Mouse (Mus musculus): ENCODE measurements around the gene Itgb5.

The Itgb5 gene

DNA sequence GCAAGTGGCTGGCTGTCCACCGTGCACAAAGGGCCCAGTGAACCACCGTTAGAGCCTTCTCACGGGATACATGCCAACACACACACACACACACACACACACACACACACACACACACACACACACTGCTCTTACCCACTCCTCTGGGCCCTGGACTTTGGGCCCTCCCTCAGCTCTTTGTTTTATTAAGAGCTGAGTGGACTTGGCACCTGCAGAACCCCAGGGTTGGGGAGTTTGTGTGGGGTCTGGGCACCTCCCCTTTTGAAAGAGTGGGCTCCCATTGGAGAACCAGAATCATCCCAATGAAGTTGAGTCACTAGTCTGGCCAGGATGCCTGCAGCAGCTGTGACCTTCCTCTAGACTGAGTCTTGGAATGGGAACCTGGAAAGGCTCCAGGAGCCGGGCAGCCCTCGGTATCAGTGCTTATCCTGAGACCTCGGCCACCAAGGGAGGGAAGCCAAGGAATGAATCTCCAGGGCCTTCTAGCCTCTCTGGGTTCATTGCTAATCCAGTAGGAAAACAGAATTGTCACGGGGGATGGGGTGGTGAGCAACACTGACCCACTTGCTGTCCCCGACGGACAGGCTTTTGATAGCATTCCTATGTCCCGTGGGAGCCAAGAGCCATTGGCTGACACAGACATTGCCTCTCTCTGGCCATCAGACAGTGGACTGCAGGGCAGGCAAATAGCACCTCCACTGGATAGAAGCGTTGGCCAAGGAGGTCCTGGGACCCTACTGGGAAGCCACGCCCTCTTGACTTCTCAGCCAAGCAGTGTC lies 87.2 kb downstream of the Itgb5 start:
- DNase-seq, result peak; percentile 47

DNA sequence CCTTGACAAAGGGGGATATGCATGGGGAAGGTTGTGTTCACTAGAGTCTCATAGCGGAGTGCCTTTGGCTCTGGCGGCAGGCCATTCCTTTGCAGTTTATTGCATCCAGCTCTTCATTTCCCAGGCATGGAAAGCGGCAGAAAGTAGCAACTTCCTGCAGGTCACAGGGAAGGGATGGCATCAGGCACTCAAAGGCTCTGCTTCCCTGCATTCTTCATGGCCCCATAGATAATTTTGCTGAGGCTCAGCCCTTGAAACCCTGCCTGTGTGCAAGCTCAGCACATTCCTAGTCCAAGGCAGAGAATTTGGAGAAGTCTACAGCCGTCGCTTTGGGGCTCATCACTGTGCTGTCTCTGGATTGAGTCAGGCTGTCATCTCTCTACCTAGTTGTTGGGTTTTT lies 87.9 kb downstream of the Itgb5 start:
- DNase-seq, result peak; percentile 16

DNA sequence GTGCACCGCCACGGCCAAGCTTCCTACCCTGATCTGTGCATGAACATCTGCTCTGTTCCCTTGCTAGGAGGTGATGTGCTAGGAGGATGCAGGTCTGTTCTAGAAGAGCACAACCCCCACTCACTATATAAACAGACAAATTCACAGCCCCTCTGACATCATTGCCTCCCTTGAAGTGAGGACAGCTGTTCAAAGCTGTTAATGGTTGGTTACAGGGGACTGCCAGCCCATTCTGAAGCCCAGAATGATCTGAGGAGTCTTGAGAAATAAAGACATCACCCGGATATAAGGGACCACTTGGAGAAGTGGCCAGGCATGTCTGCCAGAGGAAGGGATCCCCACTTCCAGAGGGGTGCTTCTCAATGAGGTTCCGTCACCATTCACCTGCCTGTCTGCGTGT lies 88.5 kb downstream of the Itgb5 start:
- no peak for DNase-seq

DNA sequence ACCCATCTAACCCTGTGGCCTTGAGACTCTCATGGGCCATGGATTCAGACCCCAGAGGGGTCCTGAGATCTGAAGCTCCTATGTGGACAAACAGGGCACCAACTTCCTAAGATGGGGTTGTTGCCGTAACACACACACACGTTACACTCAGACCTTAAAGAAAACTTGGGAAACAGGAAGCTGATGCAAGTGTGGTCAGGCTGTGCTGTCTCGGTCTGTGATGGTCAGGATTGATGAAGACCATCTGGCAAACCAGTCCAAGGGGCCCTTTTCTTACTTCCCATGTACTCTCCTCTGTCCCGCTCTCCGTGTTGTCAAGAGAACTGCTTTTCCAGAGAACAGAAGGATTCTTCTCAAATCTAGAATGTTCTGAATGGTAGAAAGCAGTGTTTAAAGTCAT lies 92.0 kb downstream of the Itgb5 start:
- DNase-seq, result no peak

DNA sequence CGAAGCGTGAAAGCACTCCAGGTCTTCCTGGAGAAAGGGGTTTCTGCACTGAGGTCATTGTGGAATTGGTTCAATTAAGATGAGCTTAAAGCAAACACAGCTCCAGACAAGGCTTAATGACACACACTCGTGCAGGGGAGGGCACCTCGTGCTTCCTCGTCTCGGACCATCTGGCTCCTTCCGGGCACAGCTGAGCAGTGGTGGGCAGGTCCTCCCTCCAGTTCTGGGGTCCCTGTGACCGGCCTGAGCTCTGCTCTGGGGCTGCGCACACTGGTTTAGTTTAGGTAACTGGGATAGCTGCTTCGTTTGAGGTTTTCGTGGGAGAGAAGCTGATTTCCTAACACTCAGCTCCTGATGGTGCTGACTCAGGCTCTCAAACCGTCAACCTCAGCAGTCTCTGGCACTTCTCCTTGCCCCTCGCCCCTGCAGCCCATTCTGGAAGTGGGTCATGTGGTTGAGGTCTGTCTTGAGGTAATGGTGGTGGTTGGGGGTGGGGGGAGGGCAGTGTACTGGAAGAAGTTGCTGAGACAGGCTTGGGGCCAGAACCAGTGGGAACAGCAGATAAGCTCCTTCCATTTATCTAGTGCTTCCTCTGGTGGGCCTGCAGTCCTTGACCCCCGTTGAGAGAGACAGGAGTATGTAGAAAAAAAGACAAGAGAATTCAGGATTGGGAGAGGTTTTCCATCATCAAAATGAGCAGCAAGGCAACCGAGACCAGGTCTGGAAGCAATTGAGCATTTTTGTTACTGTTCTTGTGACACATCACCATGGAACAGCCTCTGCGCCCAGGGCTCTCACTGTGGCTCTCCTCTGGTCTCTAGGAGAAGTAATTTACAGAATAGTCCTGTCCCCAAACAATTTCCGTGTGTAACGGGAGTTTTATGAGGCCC lies 92.9 kb downstream of the Itgb5 start:
- no peak for DNase-seq

DNA sequence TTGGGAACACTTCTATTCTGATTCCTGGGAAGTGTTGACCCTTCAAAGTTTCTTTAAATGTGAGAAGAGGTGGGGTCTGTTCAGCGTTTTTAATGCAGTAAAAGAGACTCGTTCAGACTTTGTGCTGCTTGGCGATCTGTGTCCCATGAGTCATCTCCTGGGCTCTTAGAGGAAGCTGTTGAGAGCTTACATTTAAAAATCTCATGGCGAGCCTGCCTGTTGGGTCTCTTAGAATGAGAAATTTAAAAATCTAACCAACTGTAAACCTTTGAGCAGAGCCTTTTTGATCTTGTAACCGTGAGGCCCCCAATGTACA lies 93.5 kb downstream of the Itgb5 start:
- DNase-seq, result no peak

DNA sequence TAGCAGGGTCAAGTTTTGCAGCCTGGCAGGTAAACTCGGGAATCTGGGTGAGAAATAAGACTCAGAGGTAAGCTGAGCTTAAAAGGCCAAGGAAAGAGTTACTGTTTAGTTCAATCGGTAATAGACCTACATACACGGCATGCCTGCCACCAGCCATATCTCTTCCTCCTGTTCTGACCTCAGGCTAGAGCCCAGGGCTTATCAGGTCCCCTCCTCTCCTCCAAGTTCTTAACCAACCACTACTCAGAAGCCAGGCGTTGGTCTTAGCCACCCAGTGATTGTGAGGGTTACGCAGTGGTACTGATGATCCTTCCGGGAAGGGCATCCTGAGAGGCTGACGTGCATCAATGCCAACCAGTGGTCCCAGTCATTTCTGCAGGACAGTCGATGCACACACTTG lies 94.3 kb downstream of the Itgb5 start:
- no peak for DNase-seq

DNA sequence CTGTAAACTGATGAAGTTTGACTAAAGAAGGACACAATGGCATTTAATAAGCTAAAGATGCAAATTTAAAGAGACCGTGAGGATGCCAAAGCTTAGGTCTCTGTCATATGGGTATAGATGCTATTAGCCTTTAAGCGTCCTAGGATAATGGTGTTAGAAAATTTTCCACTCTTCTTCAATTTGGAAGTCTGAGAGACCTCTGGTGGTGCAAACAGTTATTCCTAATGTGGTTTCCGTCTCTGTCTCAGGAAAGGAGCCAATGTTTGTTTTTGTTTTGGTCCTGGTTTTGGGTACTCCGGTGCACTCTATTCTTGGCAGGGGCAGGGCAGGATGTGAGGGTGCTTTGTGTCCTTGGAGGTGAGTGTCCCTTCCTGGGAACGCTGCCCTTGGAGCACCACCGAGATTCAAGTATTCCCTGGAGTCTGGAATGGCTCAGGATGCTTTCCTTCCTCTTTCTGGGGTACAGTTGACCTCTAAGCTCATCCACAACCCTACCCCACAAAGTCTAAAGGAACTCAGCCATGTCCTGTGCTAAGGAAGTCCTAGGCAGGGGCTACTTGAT lies 97.9 kb downstream of the Itgb5 start:
- no peak for DNase-seq

DNA sequence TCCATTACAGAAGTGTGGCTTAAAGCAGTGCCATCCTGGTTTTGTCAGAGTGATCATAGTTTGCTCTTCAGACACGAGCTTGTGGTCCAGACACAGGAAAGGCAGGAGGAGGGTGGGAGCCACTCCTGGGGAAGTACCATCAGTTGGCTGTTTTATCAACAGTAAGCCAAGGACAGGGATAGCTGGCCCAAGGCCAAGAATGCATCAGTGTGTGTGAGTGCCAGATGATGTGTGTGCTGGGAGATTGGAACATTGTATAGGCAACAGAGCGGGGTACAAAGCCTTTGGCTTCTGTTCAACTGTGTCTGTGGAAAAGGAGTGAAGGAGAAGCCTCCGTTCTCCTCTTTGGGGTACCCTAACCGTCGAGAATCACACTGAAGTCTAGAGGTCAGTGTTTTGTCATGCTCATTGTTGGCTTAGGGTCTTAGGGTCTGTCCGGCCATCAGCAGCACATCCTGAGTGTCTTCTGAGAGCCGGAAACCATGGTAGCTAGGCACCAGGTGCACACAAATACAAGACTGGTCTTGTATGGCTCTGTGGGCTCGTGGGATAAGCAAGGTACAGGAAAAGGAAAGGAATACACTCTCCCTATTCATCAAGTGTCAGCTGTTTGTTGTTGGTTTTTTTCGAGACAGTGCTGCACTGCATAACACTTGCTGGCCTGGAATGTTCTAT lies 99.5 kb downstream of the Itgb5 start:
- no peak for DNase-seq

DNA sequence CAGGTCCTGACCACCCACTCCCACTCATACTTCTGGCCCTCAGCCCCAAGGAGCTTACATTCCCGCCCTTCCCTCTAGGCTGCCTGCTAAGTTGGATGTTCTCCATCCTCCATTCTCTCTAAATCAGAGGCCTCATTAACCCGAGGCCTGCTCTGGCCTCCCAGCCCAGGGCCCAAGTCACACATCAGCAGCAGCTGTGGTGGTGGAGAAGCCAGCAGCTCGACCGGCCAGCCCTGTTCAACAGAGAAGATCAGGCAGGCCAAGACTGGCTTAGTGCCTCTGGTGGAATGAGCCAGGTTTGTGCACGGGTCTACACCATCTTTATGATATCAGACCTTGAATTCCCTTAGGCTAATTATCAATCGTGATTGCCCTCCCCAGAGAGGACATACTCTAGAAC lies 101.3 kb downstream of the Itgb5 start:
- DNase-seq, result no peak

DNA sequence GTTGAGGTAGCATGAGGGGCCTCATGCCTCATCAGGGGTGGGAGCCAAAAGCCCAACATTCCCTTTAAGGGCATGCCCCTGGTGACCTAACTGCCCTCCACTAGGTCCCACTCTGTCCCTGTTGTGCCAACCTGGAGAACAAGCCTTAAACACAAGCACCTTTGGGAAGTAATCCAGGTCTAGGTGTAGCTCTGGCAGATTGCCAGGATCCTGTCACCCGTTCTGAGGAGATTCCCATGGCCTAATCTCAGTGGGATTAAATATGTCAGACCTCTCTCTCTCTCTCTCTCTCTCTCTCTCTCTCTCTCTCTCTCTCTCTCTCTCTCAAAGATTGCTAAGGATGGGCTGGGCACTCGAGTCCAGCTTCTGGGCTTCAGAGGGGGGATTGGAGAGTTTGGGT lies 102.2 kb downstream of the Itgb5 start:
- DNase-seq, result no peak

DNA sequence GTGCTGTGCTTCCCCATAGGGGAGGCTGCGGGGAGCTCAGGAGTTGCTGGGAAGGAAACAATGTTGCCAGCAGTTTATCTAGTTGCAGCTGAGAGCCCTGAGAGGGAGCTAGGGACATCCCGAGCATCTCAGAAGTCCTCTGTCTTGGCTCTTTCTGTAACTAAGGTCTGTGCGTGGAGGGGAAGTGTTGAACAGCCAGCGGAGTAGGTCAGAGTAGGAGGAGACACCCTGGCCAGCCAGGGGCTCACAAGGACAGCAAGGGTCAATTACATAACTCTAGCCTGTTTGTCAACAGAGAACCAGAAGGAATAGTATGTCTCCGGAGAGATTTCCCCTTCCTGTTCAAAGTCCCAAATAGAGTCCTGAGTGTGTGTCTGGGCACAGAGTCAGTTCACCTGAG lies 102.7 kb downstream of the Itgb5 start:
- no peak for DNase-seq

DNA sequence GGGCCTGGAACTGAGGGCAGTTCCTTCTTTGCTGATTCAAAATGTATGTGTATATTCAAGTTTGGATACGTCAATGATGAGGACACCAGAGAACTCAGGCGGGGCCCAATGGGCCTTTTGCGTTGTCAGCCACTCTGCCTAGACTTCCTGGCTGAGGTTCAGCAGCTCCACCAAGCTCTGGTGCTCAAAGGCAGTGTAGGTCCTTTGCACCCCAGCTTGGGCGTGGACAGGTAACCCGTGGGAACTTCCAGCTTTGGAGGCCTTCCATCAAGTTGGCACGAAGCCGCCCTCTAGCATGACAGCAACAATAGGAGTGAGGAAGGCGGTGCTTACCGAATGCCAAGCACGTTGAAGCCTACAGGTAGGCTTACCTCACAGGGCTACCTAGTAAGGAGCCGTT lies 103.9 kb downstream of the Itgb5 start:
- no peak for DNase-seq

DNA sequence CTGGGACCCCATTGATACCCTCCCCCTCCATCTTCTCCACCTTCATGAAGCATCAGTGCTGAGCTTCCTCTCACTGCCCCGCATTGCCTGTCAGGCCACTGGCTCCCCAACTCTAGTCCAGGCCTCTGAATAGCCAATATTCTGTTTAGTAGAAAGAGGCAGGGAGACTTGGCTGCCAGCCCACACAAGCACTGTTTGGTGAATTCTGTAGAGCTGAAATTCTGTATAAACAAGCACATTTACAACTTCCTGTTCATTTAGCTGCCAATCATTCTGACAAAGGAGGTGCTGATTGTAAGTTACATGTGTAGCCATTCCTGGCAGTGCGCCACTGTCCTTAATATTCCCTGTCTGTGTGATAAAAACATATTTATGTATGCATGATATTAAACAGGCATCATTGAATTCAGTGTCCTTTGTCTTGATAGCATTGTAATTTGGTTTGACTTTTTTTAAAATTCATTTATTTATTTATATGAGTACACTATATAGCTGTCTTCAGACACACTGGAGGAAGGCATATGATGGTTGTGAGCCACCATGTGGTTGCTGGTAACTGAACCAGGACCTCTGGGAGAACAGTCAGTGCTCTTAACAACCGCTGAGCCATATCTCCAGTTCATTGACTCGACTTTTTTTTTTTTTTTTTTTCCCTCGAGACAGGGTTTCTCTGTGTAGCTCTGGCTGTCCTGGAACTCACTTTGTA lies 105.4 kb downstream of the Itgb5 start:
- peak; percentile 76 for DNase-seq

DNA sequence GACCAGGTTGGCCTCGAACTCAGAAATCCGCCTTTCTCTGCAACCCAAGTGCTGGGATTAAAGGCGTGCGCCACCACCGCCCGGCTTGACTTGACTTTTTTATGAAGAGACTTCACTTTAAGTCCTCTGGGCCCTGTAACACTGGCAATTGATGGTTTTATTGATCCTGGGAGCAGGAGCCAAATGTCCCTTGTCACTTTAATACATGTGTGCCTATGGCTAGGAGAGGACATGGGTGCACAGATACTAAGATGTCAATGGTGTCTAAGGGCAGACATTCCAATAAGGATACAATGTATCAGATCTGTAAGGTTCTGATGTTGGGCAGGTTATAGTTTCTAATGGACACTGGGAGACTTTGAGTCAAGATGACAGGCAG lies 105.9 kb downstream of the Itgb5 start:
- no peak for DNase-seq

DNA sequence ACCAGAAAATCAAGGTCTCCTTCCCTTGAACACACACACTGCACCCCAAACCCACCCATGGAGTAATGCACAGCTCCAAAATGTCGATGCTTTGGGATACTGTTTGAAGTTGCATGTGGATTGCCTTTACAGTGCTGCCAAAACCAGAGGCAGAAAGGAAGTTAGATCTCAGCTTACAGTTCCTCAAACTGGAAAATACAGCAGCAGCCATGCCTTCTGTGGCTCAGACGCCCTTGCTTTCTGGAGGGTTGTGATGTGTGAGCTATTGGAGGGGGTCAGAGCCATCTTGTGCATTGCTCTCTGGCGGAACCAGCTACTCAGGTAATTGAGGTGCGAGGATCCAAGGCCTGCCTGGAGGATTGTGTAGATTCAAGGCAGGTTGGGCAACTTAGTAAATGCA lies 107.4 kb downstream of the Itgb5 start:
- DNase-seq, result no peak

DNA sequence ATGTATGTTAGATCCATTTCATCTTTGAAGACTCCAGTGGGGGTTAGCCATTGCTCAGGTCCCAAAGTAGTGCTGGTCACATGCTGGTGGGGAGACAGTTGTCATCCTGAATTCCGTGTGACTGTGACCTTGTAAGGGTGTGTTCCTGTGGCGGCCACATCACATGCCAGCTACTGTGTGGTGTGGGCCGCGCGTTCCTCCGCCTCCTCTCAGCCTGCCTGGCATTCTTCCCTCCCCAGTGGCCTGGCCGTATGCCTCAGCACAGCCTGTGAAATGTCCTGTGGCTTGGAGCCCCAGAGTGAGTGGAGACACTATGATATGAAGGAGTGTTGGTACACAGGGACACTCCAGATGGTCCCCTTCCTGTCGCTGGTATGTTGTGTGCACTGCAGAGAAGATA lies 108.1 kb downstream of the Itgb5 start:
- peak; percentile 39 for DNase-seq

DNA sequence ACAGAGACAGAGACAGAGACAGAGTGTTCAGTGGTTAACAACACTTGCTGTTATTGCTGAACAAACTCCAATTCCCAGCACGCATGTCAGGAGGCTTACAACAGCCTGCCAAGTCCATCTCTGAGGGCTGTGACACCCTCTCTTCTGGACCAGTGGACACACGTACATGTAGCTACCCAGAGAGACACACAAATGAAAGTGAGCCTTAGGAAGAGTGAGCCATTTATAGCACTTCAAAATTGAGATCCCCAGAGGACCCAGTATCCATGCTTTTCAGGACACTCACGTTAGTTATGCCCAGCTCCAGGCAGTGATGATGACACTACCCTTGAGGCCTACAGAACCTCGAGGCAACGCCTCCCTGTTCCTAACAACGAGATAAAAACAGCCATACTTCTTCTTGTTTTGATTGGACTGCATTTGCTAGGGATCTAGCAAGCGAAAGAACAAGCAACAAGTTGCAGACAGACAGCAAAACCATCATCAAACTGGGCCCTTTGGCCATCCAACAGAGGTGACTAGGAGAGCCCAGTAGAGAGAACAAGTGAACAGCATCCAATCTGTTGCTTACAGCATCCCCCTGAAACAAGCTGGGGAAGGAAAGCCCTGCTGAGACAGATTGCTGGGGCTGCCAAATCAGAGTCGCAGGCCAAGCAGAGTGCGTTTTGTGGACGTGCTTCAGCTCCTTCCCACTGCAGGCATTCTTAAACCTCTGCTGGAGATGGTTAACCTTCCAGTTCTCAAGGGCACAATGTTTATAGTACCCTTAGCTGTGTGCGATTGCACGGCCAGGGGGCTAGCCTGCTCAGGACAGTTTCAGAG lies 109.1 kb downstream of the Itgb5 start:
- no peak for DNase-seq

DNA sequence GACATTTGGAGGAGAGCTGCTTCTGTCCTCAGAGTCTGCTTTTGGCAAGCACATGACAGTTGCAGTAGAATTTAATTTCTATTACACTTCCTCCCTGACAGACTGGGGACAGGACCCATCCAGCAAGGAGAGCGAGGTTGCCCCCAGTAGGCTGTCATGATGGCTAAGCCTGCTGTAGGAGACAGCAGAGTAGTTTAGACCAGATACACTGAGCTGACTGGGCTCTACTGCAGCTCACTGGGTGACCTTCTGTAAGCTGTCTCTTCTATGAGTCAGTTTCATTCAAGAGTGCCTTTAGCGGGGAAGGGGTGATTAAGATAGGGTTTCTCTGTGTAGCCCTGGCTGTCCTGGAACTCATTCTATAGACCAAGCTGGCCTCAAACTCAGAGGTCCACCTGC lies 109.7 kb downstream of the Itgb5 start:
- no peak for DNase-seq

DNA sequence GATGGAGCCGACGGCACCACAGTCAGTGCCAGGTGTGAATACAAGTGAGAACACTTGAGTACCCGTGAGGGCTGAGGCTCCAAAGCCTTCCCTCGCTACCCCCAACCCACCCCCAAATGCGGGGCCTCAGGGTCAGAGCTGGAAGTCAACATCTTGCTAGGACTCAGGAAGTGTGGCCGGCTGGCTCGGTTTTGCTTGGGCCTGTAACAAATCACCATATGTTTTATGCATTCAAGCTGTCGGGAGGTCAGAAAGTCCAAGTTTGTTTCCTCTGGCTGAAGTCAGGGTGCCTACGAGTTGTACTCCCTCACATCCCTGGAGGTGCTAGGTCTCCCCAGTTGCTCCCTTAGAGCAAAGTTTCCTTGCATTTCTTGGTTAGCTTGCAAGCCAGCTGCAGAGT lies 110.2 kb downstream of the Itgb5 start:
- DNase-seq, result no peak

DNA sequence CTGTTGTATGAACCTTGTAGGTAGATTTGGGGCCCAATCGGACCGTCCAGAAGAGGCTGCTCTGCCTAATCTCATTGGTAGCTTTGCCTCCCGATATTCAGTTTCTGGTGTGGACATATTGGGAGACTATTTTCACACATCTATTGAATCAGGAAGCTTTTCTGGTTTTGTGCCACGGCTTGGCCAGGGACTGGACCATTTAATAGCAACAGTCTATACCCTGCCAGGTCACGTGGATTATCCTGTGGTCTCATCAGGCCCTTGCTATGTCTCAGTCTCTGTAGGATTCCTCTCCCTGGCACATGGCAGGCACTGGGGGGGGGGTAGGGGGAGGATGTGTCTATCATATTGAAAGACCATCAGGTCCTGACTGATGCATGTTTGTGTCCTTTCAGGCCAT lies 110.6 kb downstream of the Itgb5 start:
- no peak for DNase-seq

DNA sequence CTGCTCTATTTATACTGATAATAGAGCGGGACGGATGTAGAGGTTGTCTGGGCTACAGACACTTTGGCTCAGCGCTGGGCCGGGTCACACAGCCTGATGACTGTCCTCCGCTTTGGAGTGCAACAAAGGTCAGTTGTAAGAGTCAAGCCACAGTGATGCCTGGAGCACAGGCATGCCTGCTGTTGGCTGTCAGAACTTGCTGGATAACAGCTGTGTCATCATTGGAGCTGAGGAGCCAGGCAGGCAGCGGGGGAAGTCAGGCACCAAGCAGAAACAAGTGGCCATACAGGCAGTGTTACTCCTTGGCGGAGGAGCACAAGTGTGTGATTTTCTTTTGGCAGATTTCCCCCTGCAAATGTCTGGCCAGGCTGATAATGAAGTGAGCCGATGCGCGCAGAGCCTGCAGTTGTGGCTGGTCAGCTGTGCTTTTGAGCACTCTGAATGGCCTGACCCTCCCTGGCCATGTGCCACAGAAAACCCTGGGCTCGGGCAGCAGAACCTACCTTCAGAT lies 111.9 kb downstream of the Itgb5 start:
- DNase-seq, result peak; percentile 42
